In the genomic region with DNA sequence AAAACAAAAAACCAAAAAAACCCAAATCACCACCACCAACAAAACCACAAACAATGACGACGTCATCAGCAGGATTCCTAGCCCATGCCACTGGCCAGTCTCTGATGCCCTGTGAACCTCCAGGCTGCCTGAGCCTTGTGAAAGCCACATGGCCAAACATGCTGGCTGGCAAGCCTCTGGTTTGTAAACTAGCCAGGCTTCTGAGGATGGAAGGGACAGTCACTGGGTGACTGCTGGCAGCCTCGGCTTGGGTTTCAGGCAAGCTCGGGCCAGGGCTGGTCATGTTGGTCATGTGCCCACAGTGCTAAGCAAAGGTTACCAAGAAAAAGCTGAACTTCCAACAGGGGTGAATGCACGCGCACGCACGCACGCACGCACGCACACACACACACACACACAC, we compare ENCODE assay signal across 8 mouse cellular contexts. TPM values are rescaled to one million over a fixed set of nuclear protein-coding genes. Genes with fewer than 3 reads are reported as not detected.
A peak's percentile ranks its signal among the peaks of the same experiment; 100 is the strongest.
DNase-seq lines count a peak whose midpoint lies in the region; ATAC-seq lines count a peak whose summit lies in the region.
"Had no signal": no experiment of that assay in that cellular context is flagged by ENCODE, and none has a peak within 500 bp of the region (broad histone marks: within the 10 kb centered on the region; RNA-seq: fewer than 3 reads in every experiment).

No protein-coding gene starts in this region.

- DNase-seq in layer of hippocampus, adult 9-11 months, result peak; percentile 70
- DNase-seq in layer of hippocampus, adult 9-10 months (ENCODE audit: low spot score), result no peak
- peak; percentile 78 for DNase-seq in adrenal gland, postnatal 10 days
- DNase-seq in cerebellum, adult 8-10 months, result peak; percentile 74
- peak; percentile 52 to 61 for DNase-seq in kidney, postnatal 36 days
- DNase-seq in right cerebral cortex, postnatal 14 days, result no peak

- ATAC-seq in megakaryocyte-erythroid progenitor cell, adult 5-6 weeks (replicated peaks; ENCODE audit: low FRiP score, low TSS enrichment, poor library complexity, severe bottlenecking), result no peak

RNA-seq across cellular contexts. Expression of gene Rflna, which starts 18.3 kb away (rescaled TPM):
- total RNA-seq in adrenal gland, postnatal 10 days (2021), result 1 to 10 TPM; 4.3 TPM
- not detected in 2 replicates for total RNA-seq in megakaryocyte-erythroid progenitor cell, adult 5-6 weeks (2014; fragmentation: Nextera tagmentation)
- not detected in 2 replicates for total RNA-seq in megakaryocyte-erythroid progenitor cell, adult 5-6 weeks (2017)
- total RNA-seq: neutrophil, adult 5-6 weeks had no signal

Comparison
In these comparisons a context has a peak if more than half of its experiments do, and no peak if none do; other contexts are left out.
1. DNase-seq: peak in layer of hippocampus, adult 9-11 months (single experiment), adrenal gland, postnatal 10 days (single experiment), cerebellum, adult 8-10 months (single experiment) and kidney, postnatal 36 days (2 of 2); none in layer of hippocampus, adult 9-10 months (single experiment) and right cerebral cortex, postnatal 14 days (single experiment).
2. RNA of gene Rflna, which starts 18.3 kb away (total RNA-seq): 4.3 TPM in adrenal gland, postnatal 10 days; not detected in megakaryocyte-erythroid progenitor cell, adult 5-6 weeks; every median in the first group is over 4 times any median in the second.